Mouse (Mus musculus) c-Kit-positive CD71-positive TER-119-negative erythroid progenitor cells, embryonic 14.5 days (primary cell): ENCODE measurements around the gene 1810010D01Rik.

Experiments used
- DNase-seq: peaks from one replicate; pipeline ENCODE4 v3.0.0-alpha.2; 2013; ENCODE audit warnings: low read depth

Gene 1810010D01Rik

GRCm38 (mm10) chr7:145176750-145177589 lies 30.9 kb downstream of the 1810010D01Rik start:
- no peak for DNase-seq

GRCm38 (mm10) chr7:145173563-145173962 lies 34.4 kb downstream of the 1810010D01Rik start:
- no peak for DNase-seq

GRCm38 (mm10) chr7:145173116-145173515 lies 34.8 kb downstream of the 1810010D01Rik start:
- DNase-seq, result no peak

GRCm38 (mm10) chr7:145169703-145170102 lies 38.2 kb downstream of the 1810010D01Rik start:
- no peak for DNase-seq

GRCm38 (mm10) chr7:145159283-145160240 lies 48.4 kb downstream of the 1810010D01Rik start:
- no peak for DNase-seq
